Mouse (Mus musculus): ENCODE data around the gene 1700017B05Rik. TPM values are rescaled to one million over a fixed set of nuclear protein-coding genes. Genes with fewer than 3 reads are reported as not detected.
"Not testable (repeated sequence)": the region's sequence is repeated elsewhere in the genome, so short reads cannot be mapped to it uniquely, and the experiment has no call there.

The 1700017B05Rik gene
- 4.6 and 5.4 TPM in 2 replicates for polyA plus RNA-seq (2012; rRNA removed)

GRCm38 (mm10) chr9:57261913-57262794 lies at the start of gene 1700017B05Rik:
TSS of gene 1700017B05Rik (minus strand) at chr9:57262612.
- peak in 1 of 2 experiments; percentile 46 for DNase-seq (ENCODE audit: extremely low spot score in 1 of 2, low spot score in 1 of 2)

DNA sequence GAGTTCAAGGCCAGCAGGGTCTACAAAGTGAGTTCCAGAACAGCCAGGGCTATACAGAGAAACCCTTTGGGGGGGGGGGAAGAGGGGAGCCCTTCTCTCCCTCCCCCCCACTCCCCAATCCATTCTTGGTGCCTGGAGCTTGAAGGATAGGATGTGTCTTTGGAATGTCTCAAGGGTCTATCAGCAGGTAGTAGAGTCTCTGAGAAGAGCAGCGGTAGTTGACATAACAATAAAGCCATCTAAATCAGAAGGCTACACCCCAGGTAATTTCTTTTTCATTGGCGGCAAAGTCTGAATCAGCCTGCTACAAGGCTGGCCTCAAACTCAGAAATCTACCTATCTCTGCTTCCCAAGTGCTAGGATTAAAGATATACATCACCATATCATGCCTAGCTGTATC lies 48.5 kb upstream of the 1700017B05Rik start:
- DNase-seq (ENCODE audit: extremely low spot score in 1 of 2, low spot score in 1 of 2), result no peak

GRCm38 (mm10) chr9:57309353-57309752 lies 46.9 kb upstream of the 1700017B05Rik start:
- no peak for DNase-seq (ENCODE audit: extremely low spot score in 1 of 2, low spot score in 1 of 2)

GRCm38 (mm10) chr9:57307456-57307855 lies 45.0 kb upstream of the 1700017B05Rik start:
- DNase-seq (ENCODE audit: extremely low spot score in 1 of 2, low spot score in 1 of 2), result no peak

DNA sequence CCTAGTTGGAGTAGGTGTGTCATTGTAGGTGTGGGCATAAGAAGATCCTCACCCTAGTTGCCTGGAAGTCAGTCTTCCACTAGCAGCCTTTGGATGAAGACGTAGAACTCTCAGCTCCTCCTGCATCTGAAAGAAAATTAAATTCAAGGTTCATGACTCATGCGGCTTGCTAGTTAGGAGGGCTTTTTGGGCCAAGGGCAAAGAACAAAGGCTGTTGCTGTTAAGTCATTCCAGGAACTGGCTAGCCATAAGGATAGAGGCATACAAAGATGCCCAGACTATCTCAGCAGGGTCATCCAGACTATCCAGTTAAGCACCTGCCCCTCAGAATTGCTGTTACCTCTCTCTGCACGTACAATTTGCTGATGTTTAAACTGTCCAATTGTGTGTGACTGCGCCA lies 42.3 kb upstream of the 1700017B05Rik start:
- DNase-seq (ENCODE audit: extremely low spot score in 1 of 2, low spot score in 1 of 2), result not testable (repeated sequence)

DNA sequence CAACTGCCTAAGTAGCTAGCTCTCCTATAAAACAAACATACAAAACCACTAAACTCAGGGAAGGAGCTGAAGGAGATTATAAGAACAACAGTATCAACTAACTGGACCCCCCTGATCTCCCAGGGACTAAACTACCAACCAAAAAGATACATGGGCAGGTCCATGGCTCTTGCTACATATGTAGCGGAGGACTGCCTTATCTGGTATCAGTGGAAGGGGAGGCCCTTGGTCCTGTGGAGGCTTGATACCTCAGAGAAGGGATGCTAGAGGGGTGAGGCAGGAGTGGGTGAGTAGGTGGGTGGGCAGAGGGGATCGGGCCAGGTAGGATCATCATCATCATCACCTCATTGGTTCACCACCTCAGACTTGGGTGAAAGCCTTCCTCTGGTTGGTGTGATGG lies 41.8 kb upstream of the 1700017B05Rik start:
- DNase-seq (ENCODE audit: extremely low spot score in 1 of 2, low spot score in 1 of 2), result no peak

DNA sequence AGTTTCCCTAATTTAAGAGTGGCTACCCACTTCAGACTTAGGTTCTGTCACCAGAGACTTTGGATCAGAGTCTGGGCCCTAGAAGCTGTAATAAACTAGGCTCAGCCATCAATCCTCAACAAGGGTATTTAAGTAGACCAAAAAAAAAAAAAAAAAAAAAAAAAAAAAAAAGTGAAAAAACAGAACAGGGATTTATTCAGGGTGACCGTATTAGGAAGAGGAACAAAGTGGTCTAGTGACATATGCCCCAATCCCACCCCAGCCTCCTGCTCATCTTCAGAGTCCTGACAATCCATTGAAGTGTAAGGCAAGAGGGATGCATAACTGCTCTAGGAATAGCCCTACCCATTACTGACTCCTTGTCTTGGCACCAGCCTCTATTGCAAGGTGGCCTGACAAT lies 40.9 kb upstream of the 1700017B05Rik start:
- DNase-seq (ENCODE audit: extremely low spot score in 1 of 2, low spot score in 1 of 2), result no peak

- DNase-seq (ENCODE audit: extremely low spot score in 1 of 2, low spot score in 1 of 2), result no peak
Observed at GRCm38 (mm10) chr9:57300825-57301224, 38.4 kb upstream of the 1700017B05Rik start.

GRCm38 (mm10) chr9:57299790-57300477 lies 37.5 kb upstream of the 1700017B05Rik start:
- no peak for DNase-seq (ENCODE audit: extremely low spot score in 1 of 2, low spot score in 1 of 2)

DNA sequence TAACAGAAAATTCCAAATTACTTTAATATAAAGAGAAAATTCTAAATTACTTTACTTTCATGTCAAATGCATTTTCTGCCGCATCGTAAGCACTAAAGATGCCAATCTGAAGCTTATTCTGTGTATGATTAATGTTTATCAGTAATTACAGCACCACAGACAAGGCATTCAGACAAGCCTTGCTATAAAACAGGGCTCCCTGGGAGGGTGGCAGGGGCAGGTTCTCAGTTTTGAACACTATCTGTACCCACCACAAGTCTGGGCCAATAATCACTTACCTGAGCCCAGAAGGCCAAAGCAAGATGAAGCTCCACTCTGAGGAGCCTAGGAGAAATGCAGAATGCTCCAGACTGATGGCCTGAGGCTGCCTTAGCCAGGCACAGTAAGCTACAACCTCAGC lies 35.5 kb upstream of the 1700017B05Rik start:
- no peak for DNase-seq (ENCODE audit: extremely low spot score in 1 of 2, low spot score in 1 of 2)

DNA sequence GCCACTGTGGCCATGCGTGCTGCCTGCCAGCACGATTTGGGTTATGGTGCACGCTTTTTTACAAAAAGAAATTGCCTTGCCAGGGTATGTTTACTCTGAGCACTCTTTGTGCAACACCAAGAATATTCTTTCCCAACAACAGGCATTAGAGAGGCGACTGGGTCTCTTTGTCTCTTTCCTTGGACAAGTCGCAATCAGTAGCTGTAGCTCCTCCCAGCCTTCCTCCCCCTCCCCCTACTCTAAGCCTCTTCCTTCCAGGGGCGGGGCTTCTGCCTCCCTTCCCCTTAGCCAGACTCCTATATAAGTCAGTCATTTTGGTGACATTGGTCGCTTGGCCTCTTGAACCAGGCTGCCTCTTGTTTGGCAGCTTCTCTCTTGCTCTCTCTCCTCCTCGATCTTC lies 33.9 kb upstream of the 1700017B05Rik start:
- no peak for DNase-seq (ENCODE audit: extremely low spot score in 1 of 2, low spot score in 1 of 2)

DNA sequence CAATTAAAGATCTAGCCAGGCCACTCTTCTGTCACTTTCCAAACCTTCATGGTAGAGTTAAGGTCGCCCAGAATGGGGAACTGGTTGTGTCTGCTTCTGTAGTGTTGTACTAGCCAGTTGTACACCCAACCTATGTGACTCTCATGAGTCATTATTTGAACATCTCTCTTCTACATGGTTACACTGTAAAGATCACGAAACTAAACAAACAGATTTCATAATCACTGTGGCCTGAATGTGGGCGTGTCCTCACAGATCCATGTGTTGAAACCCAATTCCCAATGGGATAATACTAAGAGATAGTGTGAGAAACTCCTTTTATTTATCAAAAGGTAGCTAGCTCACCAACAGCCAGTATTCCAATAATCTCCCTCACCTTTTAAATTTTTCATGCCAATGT lies 33.3 kb upstream of the 1700017B05Rik start:
- DNase-seq (ENCODE audit: extremely low spot score in 1 of 2, low spot score in 1 of 2), result no peak

- DNase-seq (ENCODE audit: extremely low spot score in 1 of 2, low spot score in 1 of 2), result no peak
Observed at GRCm38 (mm10) chr9:57294905-57295304, 32.5 kb upstream of the 1700017B05Rik start.

- DNase-seq (ENCODE audit: extremely low spot score in 1 of 2, low spot score in 1 of 2), result no peak
Observed at GRCm38 (mm10) chr9:57287183-57287582, 24.8 kb upstream of the 1700017B05Rik start.

DNA sequence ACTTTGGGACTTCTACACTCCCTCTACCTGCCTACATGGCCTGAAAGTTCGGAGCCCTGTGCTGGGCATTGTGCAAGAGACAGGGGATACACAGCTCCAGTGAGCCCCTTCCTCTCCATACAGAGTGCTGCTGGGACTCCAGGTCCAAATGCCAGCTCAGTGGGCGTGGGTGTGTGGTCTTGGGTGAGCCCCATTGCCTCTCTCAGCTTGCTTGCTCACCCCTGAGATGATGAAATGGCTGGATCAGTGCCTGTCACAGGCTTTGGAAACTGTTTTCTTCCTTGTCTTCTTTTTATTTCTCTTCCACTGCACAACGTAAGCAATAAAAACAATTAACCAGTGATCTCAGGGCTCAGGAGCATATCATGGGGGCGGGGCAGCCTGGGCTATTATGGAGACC lies 20.9 kb upstream of the 1700017B05Rik start:
- no peak for DNase-seq (ENCODE audit: extremely low spot score in 1 of 2, low spot score in 1 of 2)

GRCm38 (mm10) chr9:57282686-57283085 lies 20.3 kb upstream of the 1700017B05Rik start:
- DNase-seq (ENCODE audit: extremely low spot score in 1 of 2, low spot score in 1 of 2), result no peak

DNA sequence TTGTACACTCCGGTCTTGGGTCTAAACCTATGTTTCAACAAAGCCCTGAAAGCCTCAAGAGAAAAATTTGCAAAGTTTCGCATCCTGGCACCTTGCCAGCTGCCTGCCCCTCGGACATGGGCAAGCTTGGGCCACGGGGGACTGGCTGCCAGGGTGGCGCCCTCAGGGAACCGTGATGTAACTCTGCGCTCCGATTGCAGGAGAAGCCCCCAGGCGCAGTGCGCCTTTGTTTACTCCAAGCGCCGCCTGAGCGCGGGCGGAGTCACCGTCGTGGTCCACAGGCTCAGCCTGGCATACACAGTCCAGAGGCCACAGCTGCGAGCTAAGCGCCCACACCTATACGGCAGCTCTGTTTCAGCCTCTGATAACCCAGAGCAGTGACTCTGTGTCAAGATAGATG lies 19.1 kb upstream of the 1700017B05Rik start:
- DNase-seq (ENCODE audit: extremely low spot score in 1 of 2, low spot score in 1 of 2), result no peak

GRCm38 (mm10) chr9:57279441-57279840 lies 17.0 kb upstream of the 1700017B05Rik start:
- DNase-seq (ENCODE audit: extremely low spot score in 1 of 2, low spot score in 1 of 2), result no peak

GRCm38 (mm10) chr9:57278268-57278667 lies 15.9 kb upstream of the 1700017B05Rik start:
- no peak for DNase-seq (ENCODE audit: extremely low spot score in 1 of 2, low spot score in 1 of 2)

- DNase-seq (ENCODE audit: extremely low spot score in 1 of 2, low spot score in 1 of 2), result peak in 1 of 2 experiments; percentile 28
Observed at GRCm38 (mm10) chr9:57276311-57276710, 13.9 kb upstream of the 1700017B05Rik start.

- DNase-seq (ENCODE audit: extremely low spot score in 1 of 2, low spot score in 1 of 2), result no peak
Observed at GRCm38 (mm10) chr9:57273805-57274494, 11.5 kb upstream of the 1700017B05Rik start.
